Mouse (Mus musculus) cortical plate, adult 2 months (tissue): ENCODE results near the gene Vsir.

ENCODE experiments used
- CTCF ChIP-seq: fragments of 200-500 bp; IDR thresholded peaks from 2 replicates; pipeline ENCODE4 v1.5.1; 2011; ENCODE audit warnings: mild to moderate bottlenecking, control low read depth, low read length; ENCODE audit not compliant: insufficient read depth; ENCODE audit errors: extremely low read depth
- POLR2A ChIP-seq: fragments of 200-500 bp; IDR thresholded peaks from 2 replicates; pipeline ENCODE4 v1.6.1; 2011; ENCODE audit warnings: mild to moderate bottlenecking, low read length, control low read depth; ENCODE audit not compliant: insufficient read depth; ENCODE audit errors: extremely low read depth

DNA sequence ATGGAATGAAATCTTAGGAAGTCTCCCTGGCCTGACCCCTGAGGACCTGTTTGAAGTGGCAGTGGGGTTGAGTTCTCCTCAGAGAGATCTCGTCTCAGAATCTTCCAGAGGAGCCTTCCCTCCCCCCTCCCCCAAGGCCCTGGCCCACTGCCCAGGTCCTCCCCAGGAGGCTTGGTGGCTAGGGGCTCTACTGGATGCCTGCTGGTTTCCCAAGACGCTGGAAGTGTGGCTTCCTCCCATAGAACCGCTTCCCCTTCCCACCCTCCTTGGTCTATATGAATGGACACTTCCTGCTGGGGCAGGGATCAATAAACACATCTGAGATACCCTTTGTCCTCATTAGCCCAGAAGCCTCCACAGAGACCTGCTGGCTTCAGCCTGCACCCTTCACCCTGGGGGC is 4.6 kb downstream of the Vsir start:
- TF ChIP-seq CTCF (no peak), POLR2A (no peak)
